Mouse (Mus musculus) liver, adult 10 weeks (tissue): ENCODE results near the gene H2-M10.1. TPM values are rescaled to one million over a fixed set of nuclear protein-coding genes. Genes with fewer than 3 reads are reported as not detected.

ENCODE experiments used
- polyA plus RNA-seq: library from polyadenylated mRNA; stranded (reverse); fragments of 350-450 nt; fragmentation: Illumina TruSeq; extraction: RNeasy Lipid Tissue Mini Kit (QIAGEN cat#74804); gene quantifications from one replicate; pipeline ENCODE4 v1.2.3, GENCODE M21; 2014; ENCODE audit warnings: low read depth, low replicate concordance

Gene H2-M10.1
- not detected for polyA plus RNA-seq

DNA sequence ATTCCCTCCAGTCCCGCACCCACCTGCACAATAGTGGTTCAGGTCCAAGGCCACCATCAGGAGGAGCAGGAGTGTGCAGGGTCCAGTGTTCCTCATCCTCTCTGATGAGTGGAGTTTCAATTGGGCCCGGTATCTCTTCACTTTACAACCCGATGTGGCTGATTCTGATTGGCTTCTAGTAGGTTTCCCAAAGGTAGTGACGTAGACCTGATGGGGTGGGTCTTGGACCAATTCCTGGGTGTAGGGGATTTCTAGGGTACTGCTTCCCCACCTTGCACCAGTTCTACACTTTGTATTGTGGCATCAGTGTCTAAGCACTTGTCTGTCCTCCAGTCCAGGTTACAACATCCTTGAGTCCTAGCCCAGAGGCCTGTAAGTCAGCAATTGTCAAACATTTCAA is at the start of gene H2-M10.1:
Gene H2-M10.1 (minus strand): TSS at position 101 of the 400 bp plus-strand sequence.

DNA sequence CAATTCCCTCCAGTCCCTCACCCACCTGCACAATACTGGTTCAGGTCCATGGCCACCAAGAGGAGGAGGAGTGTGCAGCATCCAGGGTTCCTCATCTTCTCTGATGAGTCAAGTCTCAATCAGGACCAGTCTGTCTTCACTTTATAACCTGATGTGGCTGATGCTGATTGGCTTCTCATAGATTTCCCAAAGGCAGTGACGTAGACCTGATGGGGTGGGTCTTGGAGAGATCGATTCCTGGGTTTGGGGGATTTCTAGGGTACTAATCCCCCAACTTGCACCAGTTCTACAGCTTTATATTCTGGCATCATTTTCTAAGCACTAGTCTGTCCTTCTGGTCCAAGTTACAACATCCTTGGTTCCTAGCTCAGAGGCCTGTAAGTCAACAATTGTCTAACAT is 42.4 kb upstream of the H2-M10.1 start, which contains the start of gene H2-M10.3:
Gene H2-M10.3 (minus strand): TSS at position 101 of the 400 bp plus-strand sequence.

DNA sequence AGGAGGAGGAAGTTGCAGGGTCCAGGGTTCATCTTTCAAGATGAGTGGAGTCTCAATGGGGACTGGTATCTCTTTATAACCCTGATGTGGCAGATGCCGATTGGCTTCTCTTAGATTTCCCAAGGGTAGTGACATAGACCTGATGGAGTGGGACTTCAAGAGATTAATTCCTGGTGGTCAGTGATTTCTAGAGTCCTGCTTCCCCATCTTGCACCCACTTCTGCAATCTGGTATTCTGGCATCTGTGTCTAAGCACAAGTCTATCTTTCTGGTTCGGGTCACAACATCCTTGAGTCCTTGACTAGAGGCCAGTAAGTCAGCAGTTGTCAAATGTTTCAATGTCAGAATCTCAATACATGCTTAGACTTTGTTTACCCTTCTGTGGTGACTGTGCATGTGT is 39.6 kb downstream of the H2-M10.1 start, which contains the start of gene H2-M10.2:
Gene H2-M10.2 (minus strand): TSS at position 101 of the 400 bp plus-strand sequence.

Other genes starting within 250 kb of the H2-M10.1 start
- gene Gm19684, start 204.5 kb downstream of the H2-M10.1 start, polyA plus RNA-seq: not detected
- not detected for gene Gm7030, start 196.7 kb downstream of the H2-M10.1 start, polyA plus RNA-seq
- not detected for gene Gm8909, start 157.6 kb downstream of the H2-M10.1 start, polyA plus RNA-seq
- gene H2-T3, start 135.9 kb downstream of the H2-M10.1 start, polyA plus RNA-seq: not detected
- gene Rpp21, start 68.1 kb downstream of the H2-M10.1 start, polyA plus RNA-seq: 2.5 TPM
- 9.3 TPM for gene Trim39, start 53.9 kb downstream of the H2-M10.1 start, polyA plus RNA-seq
- not detected for gene H2-M10.2, start 39.7 kb downstream of the H2-M10.1 start, polyA plus RNA-seq
- not detected for gene H2-M10.3, start 42.3 kb upstream of the H2-M10.1 start, polyA plus RNA-seq
- gene H2-M10.4, start 136.2 kb upstream of the H2-M10.1 start, polyA plus RNA-seq: not detected
- gene H2-M11, start 220.9 kb upstream of the H2-M10.1 start, polyA plus RNA-seq: not detected